Comparison of ENCODE assay signal across 19 mouse cellular contexts in the genomic region with DNA sequence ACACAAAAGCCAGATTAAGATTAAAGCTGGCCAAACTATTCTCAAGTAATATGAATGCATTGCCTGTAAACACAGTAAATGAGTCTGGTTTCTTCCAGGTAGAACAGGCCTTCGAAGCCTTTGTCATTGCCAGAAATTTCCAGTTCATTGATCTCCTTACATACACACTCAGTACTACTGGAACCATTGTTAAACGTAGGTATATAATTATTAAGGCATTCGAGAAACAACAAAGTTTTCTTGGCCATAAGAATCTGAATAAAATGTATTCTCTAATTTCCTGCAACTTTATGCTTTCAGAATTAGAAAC.
DNase-seq lines count a peak whose midpoint lies in the region; ATAC-seq lines count a peak whose summit lies in the region.
"Had no signal": no experiment of that assay in that cellular context is flagged by ENCODE, and none has a peak within 500 bp of the region (broad histone marks: within the 10 kb centered on the region; RNA-seq: fewer than 3 reads in every experiment).

No protein-coding gene starts in this region.

- no peak overlapping the region for H3K4me2 ChIP-seq in forebrain, embryonic 14.5 days (ENCODE audit: low read length)
- H3K4me2 ChIP-seq in forebrain, embryonic 11.5 days (ENCODE audit: low read depth, low read length, severe bottlenecking): no peak overlapping the region
- no peak overlapping the region for H3K4me2 ChIP-seq in embryonic facial prominence, embryonic 14.5 days (ENCODE audit: low read depth, low read length)
- H3K4me2 ChIP-seq in neural tube, embryonic 12.5 days (replicated peaks): no peak overlapping the region
- H3K4me2 ChIP-seq: heart, embryonic 11.5 days; heart, embryonic 15.5 days; intestine, embryonic 15.5 days had no signal

- no peak overlapping the region for H3K4me3 ChIP-seq in forebrain, embryonic 14.5 days (ENCODE audit: low read depth, low read length)
- H3K4me3 ChIP-seq in forebrain, embryonic 11.5 days (ENCODE audit: low read depth, low read length): no peak overlapping the region
- H3K4me3 ChIP-seq in embryonic facial prominence, embryonic 14.5 days (ENCODE audit: low read depth, low read length): no peak overlapping the region
- H3K4me3 ChIP-seq in neural tube, embryonic 12.5 days: no peak overlapping the region
- H3K4me3 ChIP-seq: heart, embryonic 15.5 days; hindbrain, embryonic 10.5 days; intestine, embryonic 15.5 days had no signal

- H3K36me3 ChIP-seq in forebrain, embryonic 14.5 days (ENCODE audit: control insufficient read depth, insufficient read depth, low read length): no peaks in the 10 kb centered on the region
- H3K36me3 ChIP-seq in forebrain, embryonic 11.5 days (ENCODE audit: control insufficient read depth, insufficient read depth, low read length): no peaks in the 10 kb centered on the region
- no peaks in the 10 kb centered on the region for H3K36me3 ChIP-seq in embryonic facial prominence, embryonic 14.5 days (ENCODE audit: control insufficient read depth, insufficient read depth, low read length)
- H3K36me3 ChIP-seq in neural tube, embryonic 12.5 days: no peaks in the 10 kb centered on the region
- H3K36me3 ChIP-seq: G1E; heart, embryonic 15.5 days; hindbrain, embryonic 10.5 days; intestine, embryonic 15.5 days had no signal

- peak; percentile 17 for DNase-seq in cerebellum, adult 9-10 months
- DNase-seq in cerebellum, postnatal 4 days (ENCODE audit: low spot score in 2 of 2): no peak
- no peak for DNase-seq in forebrain, embryonic 14.5 days (ENCODE audit: low spot score)
- no peak for DNase-seq in forebrain, embryonic 11.5 days (ENCODE audit: low spot score)
- peak; percentile 34 for DNase-seq in embryonic facial prominence, embryonic 14.5 days (ENCODE audit: low spot score)
- no peak for DNase-seq in lung, postnatal 14 days
- DNase-seq in heart, postnatal 10 days: no peak
- DNase-seq: adrenal gland, adult 8-10 months; B cell, adult 2 months; cerebellum, adult 11 months; gastrocnemius, postnatal 10 days; kidney, adult 2 months had no signal

- H3K9me3 ChIP-seq in forebrain, embryonic 14.5 days (replicated peaks; ENCODE audit: control insufficient read depth, low read length): no peaks in the 10 kb centered on the region
- H3K9me3 ChIP-seq in forebrain, embryonic 11.5 days (ENCODE audit: control insufficient read depth, low read length): no peaks in the 10 kb centered on the region
- no peaks in the 10 kb centered on the region for H3K9me3 ChIP-seq in embryonic facial prominence, embryonic 14.5 days (ENCODE audit: control insufficient read depth, low read length)
- H3K9me3 ChIP-seq in neural tube, embryonic 12.5 days: no peaks in the 10 kb centered on the region
- H3K9me3 ChIP-seq: heart, embryonic 15.5 days; hindbrain, embryonic 10.5 days; intestine, embryonic 15.5 days had no signal

- 19% methylated on average over 3 of the region's 3 CpGs for WGBS in forebrain, embryonic 14.5 days
- WGBS in forebrain, embryonic 11.5 days: 56% methylated on average over 3 of the region's 3 CpGs
- WGBS in embryonic facial prominence, embryonic 14.5 days: 58% methylated on average over 3 of the region's 3 CpGs
- 69% methylated on average over 3 of the region's 3 CpGs for WGBS in neural tube, embryonic 12.5 days

- no peak overlapping the region for H3K9ac ChIP-seq in forebrain, embryonic 14.5 days (ENCODE audit: low read length)
- no peak overlapping the region for H3K9ac ChIP-seq in forebrain, embryonic 11.5 days (ENCODE audit: low read length)
- no peak overlapping the region for H3K9ac ChIP-seq in embryonic facial prominence, embryonic 14.5 days (ENCODE audit: low read depth, low read length)
- H3K9ac ChIP-seq in neural tube, embryonic 12.5 days: no peak overlapping the region
- H3K9ac ChIP-seq: heart, embryonic 15.5 days; intestine, embryonic 15.5 days had no signal

- no peaks in the 10 kb centered on the region for H3K27me3 ChIP-seq in forebrain, embryonic 14.5 days (replicated peaks; ENCODE audit: control insufficient read depth, insufficient read depth, low read length)
- H3K27me3 ChIP-seq in forebrain, embryonic 11.5 days (ENCODE audit: control insufficient read depth, insufficient read depth, low read length): no peaks in the 10 kb centered on the region
- no peaks in the 10 kb centered on the region for H3K27me3 ChIP-seq in embryonic facial prominence, embryonic 14.5 days (replicated peaks; ENCODE audit: control insufficient read depth, insufficient read depth, low read length)
- no peaks in the 10 kb centered on the region for H3K27me3 ChIP-seq in neural tube, embryonic 12.5 days (replicated peaks)
- H3K27me3 ChIP-seq: heart, embryonic 15.5 days; intestine, embryonic 15.5 days had no signal

- intact Hi-C loops in heart, postnatal 10 days (cut with DNase I): no loop called here

- ATAC-seq in forebrain, embryonic 14.5 days: peak; percentile 30; the same call in 1 of the 2 replicates
- no peak for ATAC-seq in forebrain, embryonic 11.5 days (replicated peaks; ENCODE audit: low FRiP score)
- ATAC-seq in embryonic facial prominence, embryonic 14.5 days (ENCODE audit: low read depth): peak; percentile 64
- ATAC-seq in neural tube, embryonic 12.5 days (ENCODE audit: low FRiP score, low read depth): peak; percentile 27; the same call in 1 of the 2 replicates
- ATAC-seq: CD4-positive, CD25-positive, alpha-beta regulatory T cell, adult 4 months; intestine, embryonic 15.5 days had no signal

- no peak overlapping the region for H3K27ac ChIP-seq in forebrain, embryonic 14.5 days (ENCODE audit: low read depth, low read length)
- no peak overlapping the region for H3K27ac ChIP-seq in forebrain, embryonic 11.5 days (ENCODE audit: low read depth, low read length)
- no peak overlapping the region for H3K27ac ChIP-seq in embryonic facial prominence, embryonic 14.5 days (replicated peaks; ENCODE audit: low read depth, low read length)
- H3K27ac ChIP-seq in neural tube, embryonic 12.5 days: no peak overlapping the region
- H3K27ac ChIP-seq: heart, embryonic 15.5 days; hindbrain, embryonic 10.5 days; intestine, embryonic 15.5 days had no signal

- H3K4me1 ChIP-seq in forebrain, embryonic 14.5 days (ENCODE audit: control insufficient read depth, insufficient read depth, low read length): peaks cover 8% of the 10 kb centered on the region
- H3K4me1 ChIP-seq in forebrain, embryonic 11.5 days (replicated peaks; ENCODE audit: control insufficient read depth, insufficient read depth, low read length): peaks cover 2% of the 10 kb centered on the region; the same call in 1 of the 2 replicates
- H3K4me1 ChIP-seq in embryonic facial prominence, embryonic 14.5 days (ENCODE audit: control insufficient read depth, insufficient read depth, low read length): peaks cover 5% of the 10 kb centered on the region; the same call in 1 of the 2 replicates
- H3K4me1 ChIP-seq in neural tube, embryonic 12.5 days: peaks cover 12% of the 10 kb centered on the region; the same call in 1 of the 2 replicates
- H3K4me1 ChIP-seq: heart, embryonic 15.5 days; intestine, embryonic 15.5 days had no signal

Comparison
In these comparisons a context has a peak if more than half of its experiments do, and no peak if none do; other contexts are left out.
1. DNase-seq: peak in cerebellum, adult 9-10 months (single experiment) and embryonic facial prominence, embryonic 14.5 days (single experiment); none in cerebellum, postnatal 4 days (0 of 2), forebrain, embryonic 14.5 days (single experiment), forebrain, embryonic 11.5 days (single experiment), lung, postnatal 14 days (single experiment) and heart, postnatal 10 days (0 of 2).